Mouse (Mus musculus) liver, embryonic 16.5 days (tissue): ENCODE results near the gene Ric8a. TPM values are rescaled to one million over a fixed set of nuclear protein-coding genes. Genes with fewer than 3 reads are reported as not detected.

Experiments used
- ATAC-seq: fragments of 200-750 bp; cut with Nextera tagmentation; 2 replicates; pipeline ENCODE4 v1.8.0; 2017; ENCODE audit warnings: low read depth, mild to moderate bottlenecking, moderate number of reproducible peaks, moderate library complexity
- H3K27ac ChIP-seq: fragments of 300-500 bp; sonication (generic); 2 replicates; pipeline ENCODE4 v1.5.1; 2014; ENCODE audit warnings: mild to moderate bottlenecking, low read length
- H3K27me3 ChIP-seq: fragments of 300-500 bp; sonication (generic); 2 replicates; pipeline ENCODE4 v1.6.1; 2014; ENCODE audit warnings: low read depth, low read length, mixed read lengths; ENCODE audit not compliant: control insufficient read depth, insufficient read depth
- H3K36me3 ChIP-seq: fragments of 300-500 bp; sonication (generic); 2 replicates; pipeline ENCODE4 v1.6.1; 2014; ENCODE audit warnings: mild to moderate bottlenecking; ENCODE audit not compliant: control insufficient read depth, insufficient read depth
- H3K4me1 ChIP-seq: fragments of 300-500 bp; sonication (generic); 2 replicates; pipeline ENCODE4 v1.6.1; 2014; ENCODE audit warnings: low read depth, low read length, mixed read lengths; ENCODE audit not compliant: control insufficient read depth
- H3K4me2 ChIP-seq: fragments of 300-500 bp; sonication (generic); 2 replicates; pipeline ENCODE4 v1.6.1; 2014; ENCODE audit warnings: low read depth, low read length, mixed read lengths
- H3K4me3 ChIP-seq: fragments of 300-500 bp; sonication (generic); 2 replicates; pipeline ENCODE4 v1.5.1; 2014; ENCODE audit warnings: low read depth, mild to moderate bottlenecking, low read length
- H3K9ac ChIP-seq: fragments of 300-500 bp; sonication (generic); 2 replicates; pipeline ENCODE4 v1.6.1; 2014; ENCODE audit warnings: low read depth, low read length
- H3K9me3 ChIP-seq: fragments of 300-500 bp; sonication (generic); replicated peaks from 2 replicates; pipeline ENCODE4 v1.6.1; 2016; ENCODE audit warnings: low read length; ENCODE audit not compliant: control insufficient read depth
- WGBS: fragments of 180-500 bp; shearing (Covaris S2); extraction: QIAGEN DNeasy Blood & Tissue Kit; methylation state at CpG from one replicate; pipeline ENCODE4 v1.1.7; 2014; ENCODE audit not compliant: insufficient replicate concordance; 5-methylcytosine and 5-hydroxymethylcytosine counted together
- polyA plus RNA-seq: library from polyadenylated mRNA; unstranded; fragments of >200 nt; fragmentation: Nextera tagmentation; extraction: Ambion mirVana; gene quantifications from 2 replicates; pipeline ENCODE4 v1.2.1, GENCODE M21; 2015

Ric8a gene
- polyA plus RNA-seq, 1 experiment from 2014 or later = 21.5 TPM

DNA sequence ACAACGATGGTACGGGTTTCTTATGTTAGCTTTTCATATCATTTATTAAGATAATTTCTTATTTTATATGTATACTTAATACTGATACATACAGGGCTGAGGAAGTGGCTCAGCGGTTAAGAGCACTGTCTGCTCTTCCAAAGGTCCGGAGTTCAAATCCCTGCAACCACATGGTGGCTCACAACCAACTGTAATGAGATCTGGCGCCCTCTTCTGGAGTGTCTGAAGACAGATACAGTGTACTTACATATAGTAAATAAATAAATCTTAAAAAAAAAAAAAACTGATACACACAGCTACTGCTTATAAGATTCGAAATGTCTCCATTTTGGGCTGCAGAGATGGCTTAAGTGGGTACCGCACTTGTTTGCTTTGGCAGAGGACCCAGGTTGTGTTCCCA is 50.9 kb downstream of the Ric8a start:
- Histone ChIP-seq H3K27ac (peak overlapping the region; percentile 48), H3K27me3 (no peaks in the 10 kb centered on the region), H3K9me3 (no peaks in the 10 kb centered on the region), H3K9ac (no peak overlapping the region), H3K36me3 (no peaks in the 10 kb centered on the region), H3K4me2 (peak overlapping the region; percentile 0; the same call in 1 of the 2 replicates), H3K4me1 (0 out of 2 replicates have a peak, but pooled peaks cover 2% of the 10 kb centered on the region), H3K4me3 (no peak overlapping the region)
- ATAC-seq = no peak
- WGBS = 67% methylated on average over 7 of the region's 7 CpGs

DNA sequence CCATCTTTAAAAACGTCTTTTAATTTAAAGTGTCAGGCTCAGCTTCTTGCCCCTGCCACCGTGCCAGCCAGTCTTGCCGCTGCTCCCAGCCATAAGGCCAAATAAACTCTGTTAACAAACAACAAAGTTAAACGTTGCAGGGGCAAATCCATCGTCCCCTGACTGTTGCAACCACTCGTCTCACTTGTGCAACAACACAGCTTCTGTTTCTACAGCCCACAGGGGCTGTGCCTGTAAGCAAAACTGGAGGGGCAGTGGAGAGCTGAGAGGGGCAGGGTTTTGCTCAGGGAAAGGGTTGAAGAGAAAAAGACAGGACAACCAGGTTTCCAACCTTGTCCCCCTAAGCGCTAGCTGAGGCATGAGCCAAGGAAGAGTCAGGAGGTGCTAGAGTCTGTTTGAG is 51.4 kb downstream of the Ric8a start:
- Histone ChIP-seq H3K4me2 (peak overlapping the region; percentile 0; the same call in 1 of the 2 replicates), H3K27ac (peak overlapping the region; percentile 48)

DNA sequence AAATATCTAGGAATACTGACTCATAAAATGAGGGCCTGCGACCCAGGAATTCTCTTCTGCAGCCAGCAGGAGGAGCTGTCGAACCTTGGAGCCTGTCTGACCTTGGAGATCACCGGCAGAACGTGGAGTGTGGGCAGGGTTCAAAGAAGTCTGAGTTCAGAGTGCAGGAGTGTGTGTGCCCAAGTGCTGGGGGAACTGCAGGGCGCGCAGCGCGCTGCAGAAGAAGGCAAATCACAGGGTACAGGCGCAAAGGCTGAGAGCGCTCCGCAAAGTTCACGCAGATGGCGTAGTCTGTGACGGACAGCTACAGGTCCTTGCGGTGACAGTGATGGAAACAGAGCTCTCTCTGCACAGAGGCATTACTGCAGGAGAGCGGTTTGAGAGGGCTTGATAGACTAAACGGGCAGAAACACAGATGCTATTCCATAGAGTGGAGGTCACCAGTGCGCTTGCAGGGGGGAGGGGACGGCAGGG is 51.9 kb downstream of the Ric8a start:
- WGBS = 3% methylated on average over 19 of the region's 19 CpGs
- Histone ChIP-seq H3K9ac (no peak overlapping the region), H3K4me2 (peak overlapping the region; percentile 48), H3K27ac (peak overlapping the region; percentile 48), H3K27me3 (no peaks in the 10 kb centered on the region), H3K36me3 (no peaks in the 10 kb centered on the region), H3K9me3 (no peaks in the 10 kb centered on the region), H3K4me3 (peak overlapping the region; percentile 34), H3K4me1 (peaks cover 2% of the 10 kb centered on the region)
- ATAC-seq = peak; percentile 63

More for the DNA sequence above, 51.4 kb downstream of the Ric8a start:
- H3K9ac ChIP-seq = no peak overlapping the region
- H3K4me1 ChIP-seq = 0 out of 2 replicates have a peak, but pooled peaks cover 2% of the 10 kb centered on the region
- peak; percentile 52 for ATAC-seq
- no peaks in the 10 kb centered on the region for H3K36me3 ChIP-seq
- WGBS = 39% methylated on average over 7 of the region's 7 CpGs
- H3K27me3 ChIP-seq = no peaks in the 10 kb centered on the region
- H3K4me3 ChIP-seq = no peak overlapping the region
- no peaks in the 10 kb centered on the region for H3K9me3 ChIP-seq

DNA sequence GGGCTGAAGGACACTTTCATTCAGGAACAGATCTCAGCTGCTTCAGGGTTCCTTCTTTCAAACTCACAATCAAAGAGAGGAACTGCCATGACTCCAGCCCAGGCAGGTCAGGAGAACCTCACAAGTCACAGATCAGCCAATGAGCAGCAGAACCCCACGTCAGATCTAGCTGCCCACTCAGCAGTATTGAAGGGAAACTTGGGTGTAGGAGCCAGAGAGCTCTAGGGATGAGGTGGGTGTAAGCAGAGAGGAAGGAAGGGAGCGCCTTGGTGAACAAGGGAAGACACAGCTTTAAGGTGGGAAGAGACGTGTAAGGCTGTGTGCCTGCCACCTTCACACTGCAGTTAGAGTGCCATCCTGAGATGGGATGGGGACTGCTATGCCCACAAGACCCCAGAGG is 55.5 kb downstream of the Ric8a start:
- no peak overlapping the region for H3K9ac ChIP-seq
- H3K27ac ChIP-seq = peak overlapping the region; percentile 67
- 37% methylated on average over 3 of the region's 3 CpGs for WGBS

DNA sequence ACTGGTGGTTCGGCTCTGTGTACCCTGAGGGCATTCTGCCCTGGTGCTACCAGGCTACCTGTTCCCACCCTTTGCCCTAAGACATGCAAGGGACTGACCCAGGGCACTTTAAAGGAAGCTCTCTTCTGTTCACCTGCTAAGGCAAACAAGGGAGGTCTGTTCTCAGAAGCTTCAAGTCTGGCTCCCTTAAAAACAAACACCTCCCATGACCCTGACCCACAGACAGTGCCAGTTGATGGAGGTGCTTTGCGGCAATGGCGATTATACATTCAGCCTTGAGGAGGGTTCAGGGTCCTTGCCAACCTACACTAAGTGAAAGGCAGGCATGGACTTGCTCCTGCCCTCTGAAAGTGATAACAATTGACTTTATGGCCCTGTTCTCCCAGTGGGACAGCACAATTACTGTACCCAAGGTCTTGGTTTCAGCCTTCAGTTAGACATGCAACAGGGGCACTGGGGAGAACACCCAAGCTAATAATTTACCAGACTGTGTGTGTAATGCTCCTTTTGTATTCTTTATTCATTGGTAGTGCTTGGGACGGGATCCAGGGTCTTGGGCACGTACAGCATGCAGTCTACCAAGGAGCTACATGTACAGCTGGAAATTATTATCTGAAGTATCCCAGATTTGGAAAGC is 56.2 kb downstream of the Ric8a start:
- ATAC-seq = peak; percentile 47
- Histone ChIP-seq H3K27ac (peak overlapping the region; percentile 67), H3K4me2 (no peak overlapping the region), H3K9me3 (no peaks in the 10 kb centered on the region), H3K9ac (no peak overlapping the region), H3K4me3 (no peak overlapping the region), H3K4me1 (peaks cover 4% of the 10 kb centered on the region), H3K27me3 (no peaks in the 10 kb centered on the region), H3K36me3 (no peaks in the 10 kb centered on the region)
- WGBS = 55% methylated on average over 5 of the region's 5 CpGs

More for the DNA sequence above, 55.5 kb downstream of the Ric8a start:
- Histone ChIP-seq H3K36me3 (no peaks in the 10 kb centered on the region), H3K9me3 (no peaks in the 10 kb centered on the region), H3K4me3 (no peak overlapping the region), H3K4me1 (peaks cover 4% of the 10 kb centered on the region), H3K4me2 (no peak overlapping the region), H3K27me3 (no peaks in the 10 kb centered on the region)
- ATAC-seq = no peak

Other genes starting within 250 kb of the Ric8a start
- not detected in 2 replicates for gene Olfr61, start 228.0 kb upstream of the Ric8a start, polyA plus RNA-seq
- gene Olfr53, start 210.5 kb upstream of the Ric8a start, polyA plus RNA-seq = not detected in 2 replicates
- gene Olfr539, start 197.0 kb upstream of the Ric8a start, polyA plus RNA-seq = not detected in 2 replicates
- not detected in 2 replicates for gene Olfr45, start 175.0 kb upstream of the Ric8a start, polyA plus RNA-seq
- not detected in 2 replicates for gene Olfr541, start 159.7 kb upstream of the Ric8a start, polyA plus RNA-seq
- gene Cyp2e1, start 93.2 kb upstream of the Ric8a start, polyA plus RNA-seq = 0.97 and 1.1 TPM in 2 replicates
- gene Syce1, start 69.1 kb upstream of the Ric8a start, polyA plus RNA-seq = 0.07 and 0.14 TPM in 2 replicates
- gene Zfp941, start 34.8 kb upstream of the Ric8a start, polyA plus RNA-seq = 0.06 and 0.16 TPM in 2 replicates
- 30.3 and 32.9 TPM in 2 replicates for gene Urah, start 21.9 kb upstream of the Ric8a start, polyA plus RNA-seq
- gene Scgb1c1, start 11.4 kb upstream of the Ric8a start, polyA plus RNA-seq = not detected in 2 replicates
- gene Odf3, start 9.2 kb upstream of the Ric8a start, polyA plus RNA-seq = not detected in 2 replicates
- not detected in 2 replicates for gene Gm45785, start 626 bp upstream of the Ric8a start, polyA plus RNA-seq
- gene Bet1l, start 620 bp downstream of the Ric8a start, polyA plus RNA-seq = 19.3 and 20.9 TPM in 2 replicates
- gene Psmd13, start 25.0 kb downstream of the Ric8a start, polyA plus RNA-seq = 108 and 123 TPM in 2 replicates
- 21.9 and 23.6 TPM in 2 replicates for gene Sirt3, start 25.4 kb downstream of the Ric8a start, polyA plus RNA-seq
- gene Cox8b, start 43.5 kb downstream of the Ric8a start, polyA plus RNA-seq = 1.4 and 3.4 TPM in 2 replicates
- 7.8 and 10.8 TPM in 2 replicates for gene Nlrp6, start 63.9 kb downstream of the Ric8a start, polyA plus RNA-seq
- 6.0 and 7.9 TPM in 2 replicates for gene Pgghg, start 84.4 kb downstream of the Ric8a start, polyA plus RNA-seq
- gene Ifitm5, start 93.3 kb downstream of the Ric8a start, polyA plus RNA-seq = 0.26 and 0.44 TPM in 2 replicates
- not detected in 2 replicates for gene Gm45717, start 99.0 kb downstream of the Ric8a start, polyA plus RNA-seq
- gene Ifitm2, start 99.0 kb downstream of the Ric8a start, polyA plus RNA-seq = 391 and 458 TPM in 2 replicates
- 15.2 and 15.4 TPM in 2 replicates for gene Ifitm1, start 110.3 kb downstream of the Ric8a start, polyA plus RNA-seq
- 68.0 and 76.2 TPM in 2 replicates for gene Ifitm3, start 153.8 kb downstream of the Ric8a start, polyA plus RNA-seq
- gene Ifitm6, start 161.0 kb downstream of the Ric8a start, polyA plus RNA-seq = 23.3 and 28.4 TPM in 2 replicates
- not detected in 2 replicates for gene Gm17387, start 172.2 kb downstream of the Ric8a start, polyA plus RNA-seq
- 0.35 and 0.37 TPM in 2 replicates for gene B4galnt4, start 204.1 kb downstream of the Ric8a start, polyA plus RNA-seq
- 0.69 and 1.1 TPM in 2 replicates for gene Pkp3, start 221.3 kb downstream of the Ric8a start, polyA plus RNA-seq
- 27.2 and 28.1 TPM in 2 replicates for gene Sigirr, start 243.6 kb downstream of the Ric8a start, polyA plus RNA-seq